Mouse (Mus musculus) adrenal gland, adult (tissue): ENCODE measurements at regions not wholly inside any gene's neighbourhood (a gene's known extent, or its start where the extent isn't known, plus 50 kb on each side); places are given as distances from the start of the nearest gene placed in this dataset.
A peak's percentile ranks its signal among the peaks of the same experiment; 100 is the strongest.

Source experiments
- DNase-seq, 2 experiments: peaks; one replicate each; pipeline ENCODE4 v3.0.0; 2022 to 2023; ENCODE audit warnings: low spot score in 1 of 2; ENCODE audit not compliant: inconsistent age in 2 of 2

DNA sequence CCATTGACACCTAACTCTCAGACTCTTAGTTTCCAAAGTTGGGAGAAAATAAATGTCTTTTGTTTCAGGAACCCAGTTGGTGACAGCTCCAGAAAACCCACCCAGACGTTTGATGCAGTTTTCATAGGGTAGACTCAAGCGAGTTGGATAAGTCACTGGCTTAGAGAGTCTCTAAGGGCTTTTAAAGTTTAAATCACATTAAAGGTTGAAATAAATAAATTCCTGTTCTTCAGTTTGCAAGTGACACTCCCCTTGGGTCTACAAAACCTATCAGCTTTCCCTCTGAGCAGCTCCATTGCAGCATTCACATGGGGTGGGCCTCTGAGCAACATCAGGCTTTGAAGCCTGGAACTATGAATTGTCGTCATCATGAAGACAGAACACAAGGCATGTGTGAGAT, 69.9 kb upstream of the Gdf10 start:
- DNase-seq: no peak

DNA sequence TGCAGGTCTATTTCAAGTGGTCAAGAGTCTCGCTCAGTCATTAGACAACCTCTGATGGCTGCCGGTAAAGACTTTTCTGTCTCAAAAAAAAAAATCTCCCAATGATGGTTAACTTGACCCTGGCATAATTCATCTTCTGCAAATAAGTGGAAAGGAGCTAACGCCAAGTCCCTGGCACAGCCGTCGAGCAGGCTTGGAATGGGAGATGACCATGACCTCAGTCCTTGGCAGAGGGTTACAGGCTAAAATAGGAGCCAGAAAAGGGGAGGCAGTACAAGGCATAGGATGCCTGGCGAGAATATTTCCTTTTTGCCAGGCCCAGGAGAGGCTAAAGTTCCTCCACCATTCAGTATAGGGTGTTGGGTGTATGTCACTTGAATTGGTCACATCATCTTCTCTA, 69.2 kb upstream of the Gdf10 start:
- peak; percentile 28 to 58 for DNase-seq

DNA sequence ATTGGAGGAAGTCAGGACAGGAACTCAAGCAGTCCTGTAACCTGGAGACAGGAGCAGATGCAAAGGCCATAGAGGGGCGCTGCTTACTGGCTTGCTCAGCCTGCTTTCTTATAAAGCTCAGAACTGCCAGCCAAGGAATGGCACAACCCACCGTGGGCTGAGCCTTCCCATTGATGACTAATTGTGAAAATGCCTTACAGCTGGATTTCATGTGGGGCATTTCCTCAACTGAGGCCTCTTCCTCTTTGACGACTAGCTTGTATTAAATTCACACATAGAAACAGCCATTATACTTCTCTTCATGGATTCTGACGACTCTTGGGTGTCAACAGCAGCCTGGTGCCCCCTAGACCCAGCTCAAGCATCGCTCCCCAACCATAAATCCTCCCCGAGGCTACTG, 66.4 kb upstream of the Gdf10 start:
- peak in 1 of 2 experiments; percentile 29 for DNase-seq

DNA sequence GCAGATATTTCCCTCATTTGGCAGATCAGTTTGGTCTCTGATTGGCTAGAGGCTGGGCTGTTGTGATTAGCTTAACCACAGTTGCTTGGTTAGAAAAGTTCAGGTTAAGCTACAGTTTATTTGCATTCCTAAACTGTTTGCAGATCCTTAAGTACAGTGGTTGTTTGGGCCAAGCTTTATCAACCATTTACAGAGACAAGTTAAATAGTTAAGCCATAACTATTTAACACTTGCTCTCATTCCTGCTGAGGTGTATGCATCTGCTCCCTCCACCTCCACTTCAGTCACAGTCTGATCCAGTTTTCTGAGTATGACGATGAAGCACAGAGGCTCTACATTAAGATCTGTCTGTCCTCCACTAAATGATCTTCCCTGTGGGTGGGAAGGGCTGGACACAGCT, 58.6 kb upstream of the Gdf10 start:
- DNase-seq: no peak

DNA sequence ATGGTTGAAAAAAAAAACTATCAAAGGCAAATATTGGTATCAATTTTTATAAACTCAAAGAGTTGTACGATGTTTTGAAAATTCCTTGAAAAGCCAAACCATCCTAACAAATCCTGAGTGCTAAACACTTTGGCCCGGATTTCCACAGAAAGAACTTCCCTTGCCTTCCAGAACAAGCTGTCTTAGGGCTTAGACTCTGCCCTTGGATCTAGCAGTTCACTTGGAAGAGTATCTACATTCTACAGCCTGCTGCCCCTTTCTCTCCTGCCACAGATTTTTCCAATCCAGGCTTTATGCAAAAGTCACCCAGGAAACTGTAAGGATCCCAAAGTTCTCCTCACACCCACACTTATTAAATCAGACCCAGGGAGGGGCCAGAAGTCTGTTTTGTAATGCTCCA, 57.6 kb upstream of the Gdf10 start:
- DNase-seq: no peak

DNA sequence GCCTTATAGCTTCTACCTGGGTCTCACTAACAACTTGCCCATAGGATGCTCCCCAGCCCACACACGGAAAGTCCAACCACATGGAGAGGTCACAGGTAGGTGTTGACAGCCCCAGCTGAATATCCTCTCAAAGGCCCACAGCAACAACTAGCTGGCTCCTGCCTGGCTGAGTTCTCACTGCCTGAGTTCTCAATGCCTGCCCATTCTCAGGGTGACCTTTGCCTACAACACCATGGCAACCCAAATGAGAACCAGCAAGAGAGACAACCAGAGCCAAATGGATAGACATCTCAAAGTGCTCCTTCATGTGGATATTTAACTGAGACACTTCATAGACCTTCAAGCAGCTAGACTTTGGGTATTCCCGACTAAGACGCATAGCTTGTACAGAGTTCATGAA, 55.7 kb upstream of the Gdf10 start:
- DNase-seq: no peak
